Mouse (Mus musculus) retina, postnatal 1 day (tissue): ENCODE data around the gene Plxna3.

Source experiments
- DNase-seq: peaks from one replicate; pipeline ENCODE4 v3.0.0-alpha.2; 2012

Gene Plxna3

DNA sequence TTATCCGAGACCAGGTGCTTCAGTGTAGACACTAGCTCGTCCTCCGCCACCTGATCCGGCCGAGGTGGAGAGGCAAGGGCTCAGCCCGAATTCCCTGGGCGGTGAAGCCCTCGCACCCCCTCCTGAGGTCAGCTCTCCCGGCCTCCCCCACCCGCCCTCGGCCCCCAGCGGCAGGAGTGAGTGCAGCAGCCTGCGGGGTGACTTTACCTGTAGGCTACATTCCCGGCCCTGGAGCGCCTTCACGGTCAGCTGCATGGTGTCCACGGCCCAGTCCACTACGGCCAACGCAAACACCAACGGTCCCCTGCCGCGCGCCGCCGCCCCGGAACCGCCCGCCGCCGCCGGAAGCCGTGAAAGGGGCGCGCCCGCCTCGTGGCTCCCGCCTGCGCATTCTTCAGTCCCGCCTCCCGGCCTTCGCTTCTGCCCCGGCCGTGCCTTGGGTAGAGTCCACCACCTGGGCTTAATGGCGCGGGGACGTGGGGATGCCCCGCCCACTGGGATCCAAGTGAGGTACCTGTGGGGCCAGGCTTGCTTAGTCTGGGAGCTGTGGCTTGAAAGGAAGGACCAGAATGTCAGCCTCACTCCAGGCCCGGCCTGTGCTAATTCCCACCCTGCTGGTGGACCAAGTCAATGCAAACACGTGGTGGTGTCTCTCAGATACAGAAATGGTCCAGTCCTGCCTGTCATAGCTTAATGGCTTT, 39.5 kb downstream of the Plxna3 start:
- DNase-seq: peak; percentile 75

DNA sequence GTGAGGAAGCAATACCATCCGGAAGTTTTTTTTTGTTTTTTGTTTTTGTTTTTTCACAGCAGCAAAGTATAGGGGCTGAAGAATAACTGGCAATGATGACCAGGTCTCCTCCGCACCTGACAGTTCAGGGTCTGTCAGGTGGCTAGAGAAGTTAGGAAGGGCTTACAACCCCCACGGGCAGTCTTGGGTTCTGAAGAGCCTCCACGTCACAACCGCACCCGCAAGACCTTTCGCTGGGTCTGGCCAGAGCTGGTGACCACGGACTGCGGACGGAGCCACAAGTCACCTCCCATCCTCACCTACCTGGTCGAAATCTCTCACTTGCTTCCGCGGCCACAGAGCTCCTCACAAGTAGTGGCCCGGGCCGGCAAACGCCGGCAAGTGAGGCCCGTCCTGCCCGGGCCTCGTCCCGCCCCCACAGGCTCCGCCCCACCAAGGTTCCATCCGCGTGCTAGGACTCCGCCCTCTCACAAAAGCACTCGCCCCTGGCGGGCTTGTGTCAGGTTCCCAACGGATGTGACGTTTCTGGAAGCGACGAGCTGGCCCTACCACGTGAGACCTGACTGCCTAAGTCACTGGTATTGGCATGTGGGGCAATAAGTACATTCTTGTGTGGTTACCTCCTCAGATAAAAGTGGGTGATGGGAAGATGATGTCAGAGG, 44.2 kb downstream of the Plxna3 start, which contains the start of the genes Ubl4a and Slc10a3:
Gene Ubl4a, minus strand, starts transcription at position 331 of the 662 bp plus-strand sequence.
Gene Slc10a3, minus strand, starts transcription at position 462 of the 662 bp plus-strand sequence.
- peak; percentile 90 for DNase-seq

DNA sequence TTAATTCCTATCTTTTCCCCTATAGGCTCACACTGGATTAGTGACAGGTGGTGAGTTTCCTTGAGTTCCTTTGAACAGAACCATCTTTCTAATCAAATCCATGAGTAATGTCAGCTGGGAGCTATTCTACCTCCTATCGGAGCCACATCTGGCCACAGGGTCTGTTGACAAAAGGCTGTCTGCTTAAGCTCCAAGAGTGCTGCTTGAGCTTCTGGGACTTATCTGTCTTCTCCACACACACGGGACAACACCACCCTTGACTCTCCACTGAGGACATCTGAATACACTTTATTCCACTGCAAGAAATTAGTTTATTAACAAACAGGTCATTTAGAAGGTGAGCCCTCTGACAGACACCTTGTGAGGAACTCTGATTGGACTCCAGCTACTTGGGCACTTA, 55.6 kb downstream of the Plxna3 start:
- DNase-seq: no peak

DNA sequence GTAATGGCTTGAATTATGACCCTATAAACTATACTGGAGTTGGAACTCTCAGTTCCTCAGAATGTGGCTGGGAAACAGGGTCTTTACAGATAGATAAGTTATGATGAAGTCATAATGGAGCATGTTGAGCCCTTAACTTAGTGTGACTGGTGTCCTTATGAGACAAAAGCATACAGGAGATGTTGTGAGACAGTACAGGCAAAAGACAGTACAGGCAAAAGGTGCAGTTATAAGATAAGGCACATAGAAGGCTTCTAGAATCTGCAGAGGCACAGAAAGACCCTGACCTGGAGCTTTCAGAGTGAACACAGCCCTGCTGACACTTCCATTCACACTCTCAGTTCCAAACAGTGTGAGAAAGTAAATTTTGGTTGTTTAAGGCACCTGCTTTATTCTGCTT, 59.3 kb downstream of the Plxna3 start:
- no peak for DNase-seq

DNA sequence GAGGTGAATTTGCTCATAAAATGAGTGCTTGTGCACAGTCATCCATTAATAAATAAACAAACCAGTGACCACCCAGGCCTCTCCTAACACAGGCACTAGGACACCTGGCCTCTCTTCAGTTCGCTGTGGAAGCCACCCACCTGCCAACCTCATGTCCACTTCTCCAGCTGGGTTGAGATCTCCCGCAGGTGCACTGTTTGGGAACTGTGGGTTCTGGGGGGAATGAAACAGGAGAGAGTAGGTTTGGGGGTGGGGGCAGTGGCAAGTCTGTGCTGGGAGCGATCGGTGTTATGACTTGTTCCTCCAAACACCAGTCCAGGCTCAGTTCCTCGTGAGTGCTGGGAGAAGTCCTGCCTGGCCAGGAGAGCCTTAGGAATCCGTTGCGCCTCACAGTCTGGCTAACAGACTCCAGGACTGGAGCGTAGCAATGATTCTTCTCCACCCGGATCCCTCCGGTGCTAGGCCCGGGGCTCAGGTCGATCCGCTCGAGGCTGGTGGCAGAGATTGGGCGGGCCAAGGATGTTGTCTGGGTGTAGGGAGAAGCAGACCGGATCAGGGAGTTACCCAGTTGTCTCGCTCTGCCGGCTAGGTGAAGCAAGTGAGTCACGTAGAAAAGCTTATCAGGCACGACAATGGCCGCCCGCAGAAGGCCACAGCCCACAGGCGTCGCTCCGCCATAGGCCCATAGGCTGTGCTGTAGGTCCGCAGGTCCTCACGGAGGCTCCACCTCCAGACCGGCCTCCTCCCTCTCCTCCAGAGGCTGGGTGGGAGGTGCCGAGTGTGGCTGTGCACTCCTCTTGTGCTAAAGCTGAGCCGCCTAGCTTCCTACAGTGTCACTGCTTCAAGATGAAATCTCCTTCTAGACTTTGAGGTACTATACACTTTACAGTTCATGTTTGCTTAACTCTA, 63.9 kb downstream of the Plxna3 start, which contains the start of the genes Fam3a and Ikbkg:
Gene Fam3a, minus strand, starts transcription at position 738 of the 909 bp plus-strand sequence.
Gene Ikbkg, plus strand, starts transcription at position 756 of the 909 bp plus-strand sequence.
- peak; percentile 91 for DNase-seq
